Mouse (Mus musculus) Patski (cell line): ENCODE results near the gene Galnt6. TPM values are rescaled to one million over a fixed set of nuclear protein-coding genes. Genes with fewer than 3 reads are reported as not detected.

Experiments used
- ATAC-seq: fragments of 100-300 bp; one replicate; pipeline ENCODE4 v1.8.0; 2021
- CTCF ChIA-PET: fragments of 350-600 bp; sonication (Branson Sonifier 250); formaldehyde crosslinking; loops from one replicate; lab custom pipeline; 2022; ENCODE audit warnings: inconsistent platforms; lab: Charles Lee
- POLR2A ChIA-PET: fragments of 350-600 bp; sonication (Branson Sonifier 250); formaldehyde crosslinking; loops from one replicate; lab custom pipeline; 2022; ENCODE audit warnings: antibody characterized with exemption, inconsistent platforms; lab: Charles Lee
- DNase-seq: peaks from one replicate; pipeline ENCODE4 v3.0.0-alpha.2; 2011; ENCODE audit warnings: low read depth, low spot score
- H3K27me3 ChIP-seq: fragments of 371-371 bp; one replicate; pipeline ENCODE4 v1.5.1; 2021
- CTCF ChIP-seq: fragments of 100-300 bp; IDR thresholded peaks from one replicate; pipeline ENCODE4 v1.5.1; 2021
- in situ Hi-C: fragments of 300-500 bp; cut with MboI; formaldehyde crosslinking; loops from 3 replicates; pipeline ENCODE4 v1.11.1; 2018; ENCODE audit warnings: low pct_unique_long_range_greater_than_20kb, mixed read lengths
- polyA plus RNA-seq: library from polyadenylated mRNA; unstranded; gene quantifications from one replicate; pipeline ENCODE4 v1.2.3, GENCODE M21; 2021

The Galnt6 gene
- polyA plus RNA-seq, 1 experiment from 2014 or later: 0.03 TPM

DNA sequence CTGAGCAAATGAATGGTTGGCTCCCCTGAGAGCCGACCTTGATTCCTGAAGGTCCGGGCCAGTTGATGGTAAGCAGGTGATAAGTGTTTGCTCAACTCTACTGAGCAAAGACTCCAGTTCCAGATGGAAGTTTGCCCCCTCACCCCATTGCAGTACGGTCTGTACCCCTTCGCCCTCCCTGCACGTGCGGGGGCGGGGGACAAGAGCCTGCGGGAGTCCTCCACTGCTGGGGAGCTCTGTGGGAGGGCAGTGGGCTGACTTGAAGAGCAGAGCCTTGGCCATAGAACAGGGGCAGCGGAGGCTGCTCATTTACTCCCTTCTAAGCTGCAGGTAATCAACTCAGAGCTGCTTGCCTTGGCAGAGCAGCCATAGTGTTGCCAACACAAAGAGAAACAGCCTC is 37.6 kb upstream of the Galnt6 start:
- DNase-seq: no peak
- in situ Hi-C loops: no loop called here
- no peak for TF ChIP-seq CTCF
- ChIA-PET POLR2A (no interaction called here), CTCF (no interaction called here)
- no peak for ATAC-seq
- no peaks in the 10 kb centered on the region for H3K27me3 ChIP-seq

DNA sequence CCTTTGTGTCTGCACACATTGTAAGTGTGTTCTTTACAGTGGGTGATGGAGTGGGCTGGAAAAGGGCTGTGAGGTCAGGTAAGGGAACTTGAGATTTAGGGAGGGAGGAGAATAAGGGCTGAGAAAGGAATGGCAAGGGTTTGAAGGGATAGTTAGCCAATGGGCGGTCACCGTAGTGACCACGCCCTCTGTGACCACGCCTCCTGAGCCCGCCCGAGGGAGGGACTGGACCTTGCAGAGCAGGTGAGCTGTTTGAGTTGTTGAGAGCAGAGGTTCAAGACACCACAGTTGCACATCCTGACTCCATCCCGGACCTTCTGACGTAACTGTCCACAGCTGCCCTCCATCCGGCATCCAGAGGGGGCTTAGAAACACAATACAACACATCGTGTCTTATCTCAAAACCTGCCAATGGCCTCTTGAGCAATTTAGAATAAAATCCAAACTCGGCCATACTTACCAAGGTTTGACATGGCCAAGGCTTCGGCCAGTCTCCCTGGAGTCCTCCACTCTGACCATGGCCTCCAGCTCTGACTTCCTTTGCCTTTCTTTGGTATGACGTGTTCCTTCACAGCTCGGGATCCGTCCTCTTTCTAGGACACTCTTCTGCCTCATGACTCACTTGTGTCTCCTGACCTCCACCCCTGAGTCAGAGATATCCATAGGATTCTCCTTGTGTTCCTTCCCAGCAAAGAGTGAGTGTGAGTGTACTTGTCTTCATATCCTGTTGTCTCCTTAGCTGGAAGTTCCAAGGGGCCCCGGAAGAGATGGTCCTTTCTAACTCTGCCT is 35.2 kb upstream of the Galnt6 start:
- no peaks in the 10 kb centered on the region for H3K27me3 ChIP-seq
- DNase-seq (no peak), ATAC-seq (no peak)
- no peak for TF ChIP-seq CTCF
- ChIA-PET CTCF (interaction anchor here (0.7 to 2.0 kb wide), 4 partner anchors 10 to 43 kb away, joined by 3 to 6 read pairs (median 3); no protein-coding TSS in a partner anchor), POLR2A (interaction anchor here (1.2 kb wide), 1 partner anchor 12 kb away, joined by 3 read pairs; no protein-coding TSS in a partner anchor)
- in situ Hi-C loops: no loop called here

DNA sequence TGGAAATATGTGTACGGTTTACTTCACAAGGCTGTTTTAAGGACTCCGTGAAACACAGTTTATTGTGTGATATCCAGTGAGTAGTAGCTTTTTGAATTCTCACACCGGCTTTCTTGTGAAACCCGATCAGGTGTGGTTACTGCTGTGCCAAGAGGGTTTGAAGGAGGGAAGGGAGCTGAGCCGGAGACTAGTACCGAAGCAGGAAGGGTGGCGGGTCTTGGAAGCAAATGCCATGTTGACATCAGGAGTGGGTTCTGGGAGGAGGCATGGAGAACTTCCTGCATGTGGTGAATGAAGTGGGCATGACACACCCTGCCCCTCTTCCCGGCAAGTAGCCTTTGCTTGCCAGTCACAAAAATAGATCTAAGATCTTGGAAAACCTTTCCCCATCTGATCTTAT is 33.5 kb upstream of the Galnt6 start:
- CTCF ChIA-PET: interaction anchor here (0.8 to 1.1 kb wide), 3 partner anchors 12 to 37 kb away, joined by 3 read pairs; no protein-coding TSS in a partner anchor
- in situ Hi-C loops: no loop called here
- H3K27me3 ChIP-seq: no peaks in the 10 kb centered on the region
- ATAC-seq (no peak), DNase-seq (no peak)
- no peak for TF ChIP-seq CTCF
- POLR2A ChIA-PET: interaction anchor here (1.3 kb wide), 1 partner anchor 13 kb away, joined by 5 read pairs; no protein-coding TSS in a partner anchor

DNA sequence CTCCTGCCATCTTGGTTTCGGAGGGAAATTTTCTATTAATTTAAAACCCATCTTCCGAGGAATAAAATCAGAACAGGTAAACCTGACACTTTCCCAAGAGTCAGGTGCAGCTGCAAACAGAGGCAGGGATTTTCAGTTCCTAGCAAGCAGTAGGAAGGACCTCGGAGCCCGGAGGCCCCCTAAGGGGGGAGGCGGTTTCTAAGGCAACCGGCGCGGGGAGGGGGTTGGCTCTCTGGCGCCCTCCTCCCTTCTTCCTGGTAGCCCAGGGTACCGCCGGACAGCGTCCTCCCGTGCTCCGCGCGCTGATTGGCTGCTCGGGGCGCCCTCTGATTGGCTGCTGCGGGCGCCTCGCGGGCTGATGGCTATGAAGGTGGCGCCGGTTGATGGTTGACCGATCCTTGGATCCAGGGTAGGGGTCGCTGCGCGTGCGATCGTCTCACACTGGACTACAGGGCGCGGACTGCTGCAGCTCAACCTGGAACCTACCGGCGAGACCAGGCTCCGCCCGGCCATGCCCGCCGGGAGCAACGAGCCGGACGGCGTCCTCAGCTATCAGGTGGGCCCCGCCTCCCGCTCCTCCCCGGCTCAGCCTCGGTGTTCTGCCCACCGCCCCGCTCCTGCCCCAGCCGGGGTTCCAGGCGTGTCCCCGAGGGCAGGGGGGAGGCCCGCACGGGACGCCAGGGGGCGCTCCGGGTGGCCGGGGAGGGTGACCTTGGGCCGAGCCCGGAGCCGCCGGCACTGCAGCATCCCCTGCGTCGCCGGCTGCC is 32.4 kb upstream of the Galnt6 start, which contains the start of gene Slc4a8:
Slc4a8 (plus strand) TSS at position 329 of the 767 bp plus-strand sequence.
- DNase-seq (no peak), ATAC-seq (peak; percentile 82)
- no peaks in the 10 kb centered on the region for H3K27me3 ChIP-seq
- TF ChIP-seq CTCF: no peak
- ChIA-PET CTCF (interaction anchor here (1.0 to 5.4 kb wide), 4 partner anchors 15 to 30 kb away, joined by 3 to 30 read pairs (median 4); no protein-coding TSS in a partner anchor), POLR2A (interaction anchor here (0.5 to 1.3 kb wide), 3 partner anchors 14 to 413 kb away, joined by 3 to 5 read pairs (median 4); no protein-coding TSS in a partner anchor)
- in situ Hi-C loops: no loop called here

DNA sequence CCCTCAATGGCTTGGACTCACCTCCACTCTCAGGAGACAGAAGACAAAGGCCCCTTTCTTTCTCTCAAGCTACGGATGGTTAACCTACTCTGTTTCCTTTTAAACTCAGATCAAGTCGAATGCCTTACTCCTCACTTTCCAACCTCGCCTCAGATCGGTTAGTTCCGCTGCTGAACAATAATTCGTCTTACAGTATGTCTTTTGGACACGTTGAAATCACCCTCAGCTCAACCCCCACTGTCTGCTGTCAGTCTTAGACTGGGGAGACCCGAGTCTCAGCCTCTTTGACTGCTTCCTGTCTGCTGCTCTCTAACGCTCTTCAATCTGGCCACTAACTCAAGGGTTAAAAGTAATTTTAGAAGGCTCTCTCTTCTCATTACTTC is 31.9 kb upstream of the Galnt6 start:
- no peak for TF ChIP-seq CTCF
- in situ Hi-C loops: no loop called here
- DNase-seq (no peak), ATAC-seq (no peak)
- H3K27me3 ChIP-seq: no peaks in the 10 kb centered on the region
- CTCF ChIA-PET: interaction anchor here (1.0 to 5.4 kb wide), 4 partner anchors 15 to 51 kb away, joined by 3 to 30 read pairs (median 4); no protein-coding TSS in a partner anchor
- POLR2A ChIA-PET: interaction anchor here (0.6 kb wide), 1 partner anchor 155 kb away, joined by 4 read pairs; no protein-coding TSS in a partner anchor

DNA sequence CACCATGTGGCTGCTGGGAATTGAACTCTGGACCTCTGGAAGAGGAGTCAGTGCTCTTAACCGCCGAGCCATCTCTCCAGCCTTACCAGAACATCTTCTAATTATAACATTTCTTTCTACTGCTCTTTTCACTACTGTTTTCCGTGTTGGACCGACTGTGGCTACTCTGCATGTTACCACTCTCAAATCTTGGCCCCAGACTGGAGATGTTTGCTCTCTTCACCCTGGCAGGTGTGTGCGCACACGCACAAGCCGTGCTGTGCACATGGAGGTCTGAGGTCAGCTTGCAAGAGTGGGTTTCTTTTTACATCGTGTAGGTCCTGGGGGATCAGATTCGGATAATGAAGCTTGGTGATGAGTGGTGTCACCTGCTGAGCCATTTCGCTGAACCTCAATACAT is 30.1 kb upstream of the Galnt6 start:
- ChIA-PET CTCF (interaction anchor here (5.4 kb wide), 1 partner anchor 17 kb away, joined by 30 read pairs; no protein-coding TSS in a partner anchor), POLR2A (no interaction called here)
- no peak for TF ChIP-seq CTCF
- no peaks in the 10 kb centered on the region for H3K27me3 ChIP-seq
- no peak for DNase-seq
- in situ Hi-C loops: no loop called here
- no peak for ATAC-seq

DNA sequence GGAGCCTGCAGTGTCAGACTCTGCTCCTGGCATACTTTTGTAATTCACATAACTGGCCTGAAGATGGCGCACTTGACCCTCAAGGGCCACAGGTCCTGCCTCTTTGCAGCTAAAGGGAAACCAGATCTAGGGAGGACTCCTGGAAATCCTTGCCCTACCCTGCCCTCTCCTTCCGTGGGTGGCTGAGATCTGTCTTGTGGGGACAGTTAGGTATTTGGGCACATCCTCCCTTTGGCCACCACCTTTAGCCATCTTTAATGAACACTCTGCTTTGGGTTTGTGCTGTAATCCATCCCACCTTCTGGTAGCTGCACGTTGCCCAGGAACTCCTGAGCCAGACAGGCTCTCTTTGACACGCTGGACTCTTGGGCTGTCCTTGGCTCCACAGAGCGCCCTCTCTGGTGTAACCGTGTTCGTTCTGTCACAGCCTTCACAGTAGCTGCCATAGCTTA is 28.4 kb upstream of the Galnt6 start:
- H3K27me3 ChIP-seq: no peaks in the 10 kb centered on the region
- peak; percentile 54 for ATAC-seq
- POLR2A ChIA-PET: no interaction called here
- TF ChIP-seq CTCF: no peak
- no peak for DNase-seq
- in situ Hi-C loops: no loop called here
- CTCF ChIA-PET: interaction anchor here (0.7 to 5.4 kb wide), 10 partner anchors 9 to 308 kb away, joined by 3 to 30 read pairs (median 4); no protein-coding TSS in a partner anchor

DNA sequence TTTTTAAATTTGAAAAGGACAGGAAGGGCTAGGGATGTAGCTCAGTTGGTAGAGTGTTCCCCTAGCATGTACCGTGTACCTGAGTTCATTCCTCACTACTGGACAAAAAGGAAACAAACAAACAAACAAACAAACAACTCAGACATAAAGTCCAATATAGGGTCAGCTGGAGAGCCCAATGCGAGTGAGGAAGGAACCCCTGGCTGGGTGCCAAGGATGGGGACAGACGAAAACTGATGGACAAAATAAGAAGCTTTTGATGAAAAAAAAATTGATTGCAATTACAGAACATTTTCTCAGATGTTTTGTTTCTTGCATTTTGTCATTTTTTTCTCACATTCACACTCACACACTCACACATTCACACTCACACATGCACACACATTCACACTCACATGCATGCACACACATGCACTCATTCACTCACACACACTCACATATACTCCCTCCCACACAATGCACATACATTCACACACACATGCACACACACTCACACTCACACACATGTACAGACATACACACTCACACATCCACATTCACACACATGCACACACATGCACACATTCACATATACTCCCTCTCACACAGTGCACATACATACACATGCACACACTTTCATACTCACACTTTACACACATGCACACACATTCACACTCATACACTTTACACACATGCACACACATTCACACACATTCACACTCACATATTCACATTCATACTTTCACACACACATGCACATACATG is 26.9 kb upstream of the Galnt6 start:
- TF ChIP-seq CTCF: no peak
- ATAC-seq: no peak
- no peaks in the 10 kb centered on the region for H3K27me3 ChIP-seq
- in situ Hi-C loops: no loop called here
- ChIA-PET POLR2A (no interaction called here), CTCF (no interaction called here)
- no peak for DNase-seq

DNA sequence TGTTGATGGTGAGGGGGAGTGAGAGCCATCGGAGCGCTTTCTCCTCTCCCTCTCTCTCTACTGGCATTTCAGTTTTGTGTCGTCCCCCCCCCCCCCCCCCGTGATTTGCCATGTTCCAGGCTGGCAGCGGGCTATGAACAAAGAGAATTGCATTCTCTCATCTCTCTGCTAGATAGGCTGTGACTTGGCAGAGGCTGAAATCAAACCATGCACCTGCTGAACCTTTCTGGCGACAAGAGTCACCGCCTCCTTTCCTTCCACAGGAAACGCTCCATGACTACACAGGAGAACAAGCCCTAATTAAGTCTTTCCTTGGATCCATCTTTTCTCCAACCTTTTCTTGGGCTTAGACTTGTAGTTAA is 26.3 kb upstream of the Galnt6 start:
- in situ Hi-C loops: no loop called here
- POLR2A ChIA-PET: no interaction called here
- no peak for TF ChIP-seq CTCF
- ATAC-seq (no peak), DNase-seq (no peak)
- no peaks in the 10 kb centered on the region for H3K27me3 ChIP-seq
- CTCF ChIA-PET: interaction anchor here (0.7 to 1.3 kb wide), 2 partner anchors 19 to 115 kb away, joined by 3 to 4 read pairs; no protein-coding TSS in a partner anchor
